Mouse (Mus musculus): Measurements from ENCODE around the gene Phf23. TPM values are rescaled to one million over a fixed set of nuclear protein-coding genes. Genes with fewer than 3 reads are reported as not detected.
A peak's percentile ranks its signal among the peaks of the same experiment; 100 is the strongest.

The Phf23 gene
- polyA plus RNA-seq, 1 experiment from 2014 or later = 75.0 TPM

- ATAC-seq (ENCODE audit: borderline replicate concordance, extremely low read depth, low FRiP score, low TSS enrichment) = peak; percentile 75
- Histone ChIP-seq H3K4me3 (peak overlapping the region; percentile 23), H3K27me3 (no peaks in the 10 kb centered on the region; the same call in 1 of the 2 replicates), H3K4me2 (peak overlapping the region; percentile 56), H3K27ac (peak overlapping the region; percentile 59), H3K9me3 (no peaks in the 10 kb centered on the region), H3K9ac (no peak overlapping the region), H3K4me1 (peaks cover 54% of the 10 kb centered on the region), H3K36me3 (peaks cover 28% of the 10 kb centered on the region)
- WGBS = 3% methylated on average over 20 of the region's 20 CpGs
Observed at GRCm38 (mm10) chr11:70029130-70029801, 33.7 kb downstream of the Phf23 start.

GRCm38 (mm10) chr11:70029829-70030550 lies 34.4 kb downstream of the Phf23 start:
- peak overlapping the region; percentile 59; the same call in 1 of the 2 replicates for H3K27ac ChIP-seq
- WGBS = 38% methylated on average over 11 of the region's 11 CpGs
- no peak for ATAC-seq (ENCODE audit: borderline replicate concordance, extremely low read depth, low FRiP score, low TSS enrichment)

GRCm38 (mm10) chr11:70030651-70031320 lies 35.2 kb downstream of the Phf23 start:
- H3K27me3 ChIP-seq = no peaks in the 10 kb centered on the region; the same call in 1 of the 2 replicates

More at GRCm38 (mm10) chr11:70029829-70030550, 34.4 kb downstream of the Phf23 start:
- H3K9me3 ChIP-seq = no peaks in the 10 kb centered on the region
- peaks cover 48% of the 10 kb centered on the region for H3K4me1 ChIP-seq
- no peaks in the 10 kb centered on the region; the same call in 1 of the 2 replicates for H3K27me3 ChIP-seq
- no peak overlapping the region for H3K9ac ChIP-seq
- H3K4me3 ChIP-seq = 0 out of 2 replicates have a peak overlapping the region, but pooled peaks have one; percentile 23
- peaks cover 28% of the 10 kb centered on the region for H3K36me3 ChIP-seq
- H3K4me2 ChIP-seq = peak overlapping the region; percentile 56

DNA sequence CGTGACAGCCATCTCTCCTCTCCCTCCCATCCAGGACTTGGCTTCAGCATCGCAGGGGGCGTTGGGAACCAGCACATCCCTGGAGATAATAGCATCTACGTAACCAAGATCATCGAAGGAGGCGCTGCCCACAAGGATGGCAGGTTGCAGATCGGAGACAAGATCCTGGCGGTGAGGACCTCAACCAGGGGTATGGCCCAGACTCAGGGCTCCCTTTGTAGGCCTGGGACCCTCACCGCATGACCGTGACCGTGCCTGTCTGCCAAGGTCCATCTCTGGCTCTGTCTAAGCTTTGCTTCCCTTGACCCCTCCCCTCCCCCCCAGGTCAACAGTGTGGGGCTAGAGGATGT lies 35.7 kb downstream of the Phf23 start:
- no peak overlapping the region for H3K9ac ChIP-seq
- H3K36me3 ChIP-seq = peaks cover 28% of the 10 kb centered on the region
- H3K27me3 ChIP-seq = no peaks in the 10 kb centered on the region; the same call in 1 of the 2 replicates
- ATAC-seq (ENCODE audit: borderline replicate concordance, extremely low read depth, low FRiP score, low TSS enrichment) = no peak
- no peak overlapping the region for H3K27ac ChIP-seq
- peaks cover 39% of the 10 kb centered on the region for H3K4me1 ChIP-seq
- no peaks in the 10 kb centered on the region for H3K9me3 ChIP-seq
- no peak overlapping the region for H3K4me3 ChIP-seq
- H3K4me2 ChIP-seq = no peak overlapping the region
- WGBS = 96% methylated on average over 11 of the region's 11 CpGs

More at GRCm38 (mm10) chr11:70030651-70031320, 35.2 kb downstream of the Phf23 start:
- Histone ChIP-seq H3K4me1 (peaks cover 44% of the 10 kb centered on the region), H3K9me3 (no peaks in the 10 kb centered on the region), H3K4me3 (no peak overlapping the region), H3K4me2 (no peak overlapping the region), H3K27ac (no peak overlapping the region), H3K9ac (no peak overlapping the region), H3K36me3 (peaks cover 28% of the 10 kb centered on the region)
- 92% methylated on average over 28 of the region's 28 CpGs for WGBS
- ATAC-seq (ENCODE audit: borderline replicate concordance, extremely low read depth, low FRiP score, low TSS enrichment) = no peak

DNA sequence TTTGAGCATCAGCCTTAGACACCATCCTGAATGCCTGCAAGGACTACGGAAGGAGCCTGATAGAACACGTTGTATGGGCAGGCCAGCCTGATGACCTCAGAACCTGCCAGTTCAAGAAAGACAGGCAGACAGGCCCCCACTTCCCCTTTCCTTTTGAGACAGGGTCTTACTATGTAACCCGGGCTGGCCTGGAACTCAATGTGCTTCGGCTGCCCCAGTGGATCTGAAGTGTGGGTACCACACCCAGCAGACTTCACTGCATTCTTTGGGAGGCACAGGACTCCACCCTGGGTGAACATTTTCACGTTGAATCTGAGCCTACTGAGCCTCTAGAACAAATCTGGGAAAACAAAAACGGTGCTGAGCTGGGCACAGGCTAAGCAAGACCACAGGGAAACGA lies 42.6 kb downstream of the Phf23 start:
- peaks cover 23% of the 10 kb centered on the region for H3K36me3 ChIP-seq
- H3K4me2 ChIP-seq = no peak overlapping the region
- no peak overlapping the region for H3K27ac ChIP-seq
- no peaks in the 10 kb centered on the region for H3K27me3 ChIP-seq
- H3K4me3 ChIP-seq = no peak overlapping the region
- no peak overlapping the region for H3K9ac ChIP-seq
- H3K4me1 ChIP-seq = no peaks in the 10 kb centered on the region
- no peak for ATAC-seq (ENCODE audit: borderline replicate concordance, extremely low read depth, low FRiP score, low TSS enrichment)
- 75% methylated on average over 7 of the region's 7 CpGs for WGBS
- no peaks in the 10 kb centered on the region for H3K9me3 ChIP-seq

DNA sequence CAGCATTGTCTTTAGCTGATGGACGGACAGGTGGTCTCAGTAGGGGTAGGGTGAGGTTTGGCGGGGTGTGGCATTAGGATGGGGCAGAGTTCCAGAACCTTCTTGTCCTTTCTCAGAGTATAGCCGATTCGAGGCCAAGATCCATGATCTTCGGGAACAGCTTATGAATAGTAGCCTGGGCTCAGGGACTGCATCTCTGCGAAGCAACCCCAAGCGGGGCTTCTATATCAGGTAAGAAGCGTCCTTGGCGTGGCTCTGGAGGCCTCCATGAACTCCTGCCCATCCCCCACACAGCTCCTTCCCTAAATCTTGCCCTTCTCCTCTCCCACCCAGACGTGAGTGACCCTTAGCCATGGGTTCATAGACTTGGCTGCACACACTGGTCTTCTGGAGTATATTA lies 44.1 kb downstream of the Phf23 start:
- Histone ChIP-seq H3K9ac (no peak overlapping the region), H3K36me3 (peaks cover 30% of the 10 kb centered on the region), H3K4me3 (no peak overlapping the region), H3K4me1 (no peaks in the 10 kb centered on the region), H3K27me3 (no peaks in the 10 kb centered on the region), H3K9me3 (no peaks in the 10 kb centered on the region), H3K27ac (no peak overlapping the region), H3K4me2 (no peak overlapping the region)
- 87% methylated on average over 10 of the region's 10 CpGs for WGBS
- no peak for ATAC-seq (ENCODE audit: borderline replicate concordance, extremely low read depth, low FRiP score, low TSS enrichment)

GRCm38 (mm10) chr11:70040184-70040583 lies 44.6 kb downstream of the Phf23 start:
- H3K36me3 ChIP-seq = peaks cover 31% of the 10 kb centered on the region
- no peaks in the 10 kb centered on the region for H3K4me1 ChIP-seq
- 92% methylated on average over 7 of the region's 7 CpGs for WGBS
- no peak overlapping the region for H3K4me2 ChIP-seq
- ATAC-seq (ENCODE audit: borderline replicate concordance, extremely low read depth, low FRiP score, low TSS enrichment) = no peak
- H3K4me3 ChIP-seq = no peak overlapping the region
- no peaks in the 10 kb centered on the region for H3K27me3 ChIP-seq
- no peak overlapping the region for H3K9ac ChIP-seq
- H3K27ac ChIP-seq = no peak overlapping the region
- no peaks in the 10 kb centered on the region for H3K9me3 ChIP-seq

DNA sequence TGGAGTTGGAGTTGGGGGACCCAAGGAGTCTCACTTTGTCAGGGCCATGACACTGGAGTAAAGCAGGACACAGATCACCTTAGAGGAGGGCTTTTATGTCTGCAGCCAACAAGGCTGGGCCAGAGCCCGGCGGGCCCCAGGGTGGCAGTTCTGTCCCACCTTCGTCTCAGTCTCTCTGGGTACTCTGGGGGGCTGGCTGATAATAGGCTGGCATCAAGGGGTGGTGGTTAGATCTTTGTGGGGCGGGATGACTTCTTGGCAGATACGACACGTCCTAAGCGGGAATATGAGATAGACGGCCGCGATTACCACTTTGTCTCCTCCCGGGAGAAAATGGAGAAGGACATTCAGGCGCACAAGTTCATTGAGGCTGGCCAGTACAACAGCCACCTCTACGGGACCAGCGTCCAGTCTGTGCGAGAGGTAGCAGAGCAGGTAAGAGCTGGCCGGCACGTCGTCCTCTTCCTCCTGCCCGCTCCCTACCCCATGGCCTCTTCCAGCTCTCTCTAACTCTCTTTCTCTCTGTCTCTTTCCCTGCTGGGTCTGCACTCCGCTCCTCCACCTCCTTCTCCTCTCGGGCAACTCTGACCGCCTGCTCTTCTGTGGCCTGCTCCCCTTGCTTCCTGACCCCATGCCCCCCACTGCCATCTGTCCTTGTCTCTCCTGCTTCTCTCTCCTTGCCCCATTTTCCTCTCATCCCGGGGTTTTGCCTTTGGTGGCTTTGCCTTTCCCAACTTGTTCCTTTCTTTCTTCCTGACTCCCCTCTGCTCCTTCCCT lies 46.9 kb downstream of the Phf23 start:
- no peak for ATAC-seq (ENCODE audit: borderline replicate concordance, extremely low read depth, low FRiP score, low TSS enrichment)
- Histone ChIP-seq H3K27ac (no peak overlapping the region), H3K4me1 (no peaks in the 10 kb centered on the region), H3K9ac (no peak overlapping the region), H3K27me3 (no peaks in the 10 kb centered on the region), H3K4me2 (no peak overlapping the region), H3K9me3 (no peaks in the 10 kb centered on the region), H3K4me3 (no peak overlapping the region), H3K36me3 (peaks cover 31% of the 10 kb centered on the region)
- 84% methylated on average over 23 of the region's 23 CpGs for WGBS

DNA sequence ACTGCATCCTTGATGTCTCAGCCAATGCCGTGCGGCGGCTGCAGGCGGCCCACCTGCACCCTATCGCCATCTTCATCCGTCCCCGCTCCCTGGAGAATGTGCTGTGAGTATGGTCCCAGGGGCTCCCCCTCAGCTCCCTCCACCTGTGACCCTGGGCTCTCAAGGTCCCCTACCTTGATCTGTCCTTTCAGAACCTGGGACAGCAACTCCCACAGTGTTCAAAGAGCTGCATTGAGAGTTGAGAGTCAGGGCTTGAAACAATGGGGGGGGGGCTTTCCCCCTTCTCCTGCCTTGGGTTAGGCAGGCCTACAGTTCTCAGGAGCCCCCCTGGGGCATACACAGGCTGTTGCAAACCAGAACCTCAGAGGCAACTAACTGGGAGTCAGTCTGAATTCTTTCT lies 48.1 kb downstream of the Phf23 start:
- Histone ChIP-seq H3K4me3 (no peak overlapping the region), H3K36me3 (peaks cover 31% of the 10 kb centered on the region), H3K27ac (no peak overlapping the region), H3K9me3 (no peaks in the 10 kb centered on the region), H3K4me2 (no peak overlapping the region), H3K4me1 (no peaks in the 10 kb centered on the region), H3K9ac (no peak overlapping the region), H3K27me3 (no peaks in the 10 kb centered on the region)
- WGBS = 84% methylated on average over 7 of the region's 7 CpGs
- ATAC-seq (ENCODE audit: borderline replicate concordance, extremely low read depth, low FRiP score, low TSS enrichment) = no peak

DNA sequence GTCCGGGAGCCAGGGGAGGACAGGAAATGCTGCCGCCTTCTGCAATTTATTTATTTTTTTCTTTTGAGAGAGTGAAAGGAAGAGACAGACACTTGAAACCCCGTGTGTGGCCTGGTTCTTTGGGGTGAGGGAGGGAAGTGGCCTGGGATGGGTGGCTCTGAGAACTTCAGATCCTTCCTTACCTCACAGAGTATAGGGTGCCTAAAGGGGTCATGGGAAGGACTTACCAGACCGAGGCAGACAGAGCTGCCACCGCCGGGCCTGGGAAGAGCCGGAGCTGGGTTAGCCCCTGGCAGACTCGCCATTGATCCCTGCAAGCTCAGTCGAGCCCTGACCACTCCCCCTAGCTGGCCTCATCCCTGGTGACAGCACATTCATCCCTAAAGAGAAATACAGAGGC lies 49.9 kb downstream of the Phf23 start:
- Histone ChIP-seq H3K27ac (no peak overlapping the region), H3K36me3 (peaks cover 27% of the 10 kb centered on the region), H3K4me3 (no peak overlapping the region), H3K9me3 (no peaks in the 10 kb centered on the region), H3K9ac (no peak overlapping the region), H3K4me1 (no peaks in the 10 kb centered on the region), H3K27me3 (no peaks in the 10 kb centered on the region), H3K4me2 (no peak overlapping the region)
- peak; percentile 48; the same call in 1 of the 2 replicates for ATAC-seq (ENCODE audit: borderline replicate concordance, extremely low read depth, low FRiP score, low TSS enrichment)
- WGBS = 32% methylated on average over 9 of the region's 9 CpGs

- Histone ChIP-seq H3K4me2 (no peak overlapping the region), H3K4me1 (no peaks in the 10 kb centered on the region), H3K9ac (no peak overlapping the region), H3K27ac (no peak overlapping the region), H3K27me3 (no peaks in the 10 kb centered on the region), H3K4me3 (no peak overlapping the region), H3K36me3 (peaks cover 4% of the 10 kb centered on the region; the same call in 1 of the 2 replicates), H3K9me3 (no peaks in the 10 kb centered on the region)
- no peak for ATAC-seq (ENCODE audit: borderline replicate concordance, extremely low read depth, low FRiP score, low TSS enrichment)
- 47% methylated on average over 6 of the region's 6 CpGs for WGBS
Observed at GRCm38 (mm10) chr11:70049366-70049765, 53.8 kb downstream of the Phf23 start.
